Mouse (Mus musculus): Measurements from ENCODE around the gene Efna4. TPM values are rescaled to one million over a fixed set of nuclear protein-coding genes. Genes with fewer than 3 reads are reported as not detected.

Efna4 gene
- polyA plus RNA-seq, 3 experiments from 2014 or later: 0.49 to 0.59 TPM; not detected in 1

DNA sequence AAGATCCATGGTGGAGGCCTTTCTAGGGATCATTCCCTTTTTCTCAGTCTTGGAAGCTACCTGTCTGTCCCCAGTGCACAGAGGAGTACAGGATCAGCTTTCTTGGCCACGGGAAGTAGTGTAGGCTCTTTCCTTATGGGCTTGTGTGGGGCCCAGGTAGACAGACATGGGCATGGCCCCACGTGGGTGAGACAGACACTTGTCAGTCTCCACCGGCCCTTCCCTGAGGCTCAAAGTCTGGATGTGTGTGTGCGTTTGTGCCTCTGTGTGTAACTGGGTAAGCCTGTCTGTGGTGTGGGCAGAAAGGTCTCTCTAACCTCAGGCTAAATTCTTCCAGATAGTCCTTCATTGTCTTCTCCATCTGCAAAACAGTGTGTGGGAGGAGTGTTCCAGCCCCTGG lies 32.7 kb downstream of the Efna4 start:
- ATAC-seq: no peak

DNA sequence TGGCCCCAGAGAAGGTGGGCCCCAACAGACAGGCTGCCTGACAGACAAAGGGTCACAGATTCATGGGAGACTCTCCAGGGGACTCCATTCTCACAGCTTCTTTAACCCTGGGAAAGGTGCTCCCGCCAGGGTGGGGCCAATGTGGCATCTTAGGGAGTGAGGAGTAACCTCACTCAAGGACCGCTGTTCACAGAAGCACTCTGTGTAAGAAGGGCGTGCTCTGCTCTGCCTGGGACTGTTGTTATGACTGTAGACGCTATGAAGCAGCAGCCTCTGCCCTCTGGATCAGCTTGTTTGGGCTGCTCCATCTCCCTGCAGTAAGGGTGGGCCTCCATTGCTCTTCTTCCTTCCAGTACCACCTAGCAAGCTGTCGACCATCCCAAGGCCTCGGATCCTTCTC lies 33.4 kb downstream of the Efna4 start:
- ATAC-seq: no peak

DNA sequence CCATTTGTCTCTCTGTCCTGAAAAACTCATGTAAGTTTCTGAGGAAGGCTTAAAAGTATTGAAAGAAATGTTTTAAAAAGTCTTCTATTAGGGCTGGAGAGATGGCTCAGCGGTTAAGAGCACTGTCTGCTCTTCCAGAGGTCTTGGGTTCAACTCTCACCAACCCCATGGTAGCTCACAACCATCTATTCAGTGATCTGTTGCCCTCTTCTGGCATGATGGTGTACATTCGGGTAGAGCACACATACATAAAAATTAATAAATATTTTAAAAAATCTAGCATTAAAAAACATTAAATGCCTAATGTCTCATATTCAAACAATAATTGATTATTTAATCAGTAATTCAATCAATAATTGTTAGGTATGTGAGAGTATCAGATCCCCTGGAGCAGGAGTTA lies 37.3 kb downstream of the Efna4 start:
- ATAC-seq: no peak

DNA sequence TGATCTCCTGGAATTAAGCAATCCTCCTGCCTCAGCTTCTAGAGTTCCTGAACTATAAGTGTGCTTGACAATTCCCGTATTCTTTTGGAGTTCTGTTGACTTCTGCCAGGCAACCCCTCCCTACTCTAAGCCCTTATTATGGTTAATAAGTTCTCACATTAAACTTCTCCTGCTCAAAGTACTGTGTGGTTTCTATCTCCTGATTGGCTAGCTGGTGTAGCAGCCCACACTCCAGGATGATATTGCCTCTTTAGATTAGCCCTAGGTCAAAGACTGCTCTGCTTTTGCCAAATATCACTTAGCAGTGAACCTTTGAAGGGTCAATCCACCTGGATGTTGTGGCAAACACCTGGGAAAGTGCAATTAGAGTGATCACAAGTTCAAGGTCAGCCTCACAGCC lies 37.8 kb downstream of the Efna4 start:
- no peak for ATAC-seq

DNA sequence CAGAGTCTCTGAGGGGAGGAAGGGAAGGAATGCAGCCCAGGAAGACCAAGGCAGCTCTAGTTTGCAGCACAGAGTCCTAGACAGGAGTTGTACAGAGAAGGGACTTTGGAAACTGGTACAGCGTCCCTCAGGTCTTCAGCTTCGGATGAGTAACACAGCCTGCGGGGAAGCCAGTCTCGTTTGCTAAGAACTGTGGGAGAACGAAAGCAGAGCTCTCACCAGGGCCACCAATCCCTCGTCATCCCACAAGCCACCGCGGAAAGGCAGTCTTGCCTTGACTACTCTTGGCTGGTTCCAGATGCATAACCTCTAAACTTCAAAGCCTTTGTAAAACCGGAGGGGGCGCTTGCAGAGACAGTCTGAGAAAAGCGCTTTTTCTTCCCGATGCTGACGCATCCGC lies 38.3 kb downstream of the Efna4 start:
- peak; percentile 63 for ATAC-seq

DNA sequence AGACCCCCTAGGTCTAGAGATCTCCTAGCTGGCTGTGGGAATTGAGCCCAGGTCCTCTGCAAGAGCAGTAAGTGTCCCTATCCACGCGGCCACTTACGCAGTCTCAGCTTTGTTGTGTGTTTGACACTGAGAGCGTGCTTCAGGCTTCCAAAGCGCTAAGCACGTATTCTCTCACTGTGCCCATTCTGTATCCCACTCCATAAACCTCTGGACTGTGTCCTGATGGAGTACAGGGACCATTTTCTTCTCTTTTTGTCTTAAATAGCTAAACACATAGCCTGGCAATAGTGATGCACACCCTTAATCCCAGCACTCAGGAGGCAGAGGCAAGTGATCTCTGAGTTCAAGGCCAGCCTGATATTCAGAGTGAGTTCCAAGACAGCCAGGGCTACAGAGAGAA lies 38.9 kb downstream of the Efna4 start:
- ATAC-seq: no peak

DNA sequence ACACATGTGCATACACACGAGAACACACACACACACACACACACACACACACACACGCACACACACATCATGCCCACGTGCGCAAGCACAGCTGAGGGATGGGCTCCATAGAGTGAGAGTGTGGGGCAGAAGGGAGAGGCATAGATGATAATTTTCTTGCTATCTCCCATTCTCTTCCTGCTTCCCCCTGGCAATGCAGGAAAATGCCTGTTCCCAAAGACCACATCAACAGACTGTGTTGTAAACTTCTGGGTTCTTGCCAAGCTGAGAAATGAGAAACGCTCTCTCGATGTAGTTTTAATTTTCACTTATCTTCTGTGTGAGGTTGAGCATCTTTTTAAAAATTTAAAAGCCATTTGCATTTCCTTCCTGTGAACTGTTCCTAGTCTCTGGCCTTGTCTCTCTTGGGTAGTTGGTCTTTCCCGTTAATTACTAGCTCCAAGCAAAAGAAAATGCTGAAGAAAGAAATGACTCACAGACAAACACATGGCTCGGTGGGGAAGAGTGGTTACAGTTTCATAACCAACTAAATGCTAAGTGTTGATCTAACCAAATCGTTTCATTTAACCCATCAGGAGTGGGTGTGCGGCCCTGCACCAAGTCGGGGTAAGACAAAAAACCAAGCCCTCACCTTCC lies 40.9 kb downstream of the Efna4 start:
- ATAC-seq: no peak

DNA sequence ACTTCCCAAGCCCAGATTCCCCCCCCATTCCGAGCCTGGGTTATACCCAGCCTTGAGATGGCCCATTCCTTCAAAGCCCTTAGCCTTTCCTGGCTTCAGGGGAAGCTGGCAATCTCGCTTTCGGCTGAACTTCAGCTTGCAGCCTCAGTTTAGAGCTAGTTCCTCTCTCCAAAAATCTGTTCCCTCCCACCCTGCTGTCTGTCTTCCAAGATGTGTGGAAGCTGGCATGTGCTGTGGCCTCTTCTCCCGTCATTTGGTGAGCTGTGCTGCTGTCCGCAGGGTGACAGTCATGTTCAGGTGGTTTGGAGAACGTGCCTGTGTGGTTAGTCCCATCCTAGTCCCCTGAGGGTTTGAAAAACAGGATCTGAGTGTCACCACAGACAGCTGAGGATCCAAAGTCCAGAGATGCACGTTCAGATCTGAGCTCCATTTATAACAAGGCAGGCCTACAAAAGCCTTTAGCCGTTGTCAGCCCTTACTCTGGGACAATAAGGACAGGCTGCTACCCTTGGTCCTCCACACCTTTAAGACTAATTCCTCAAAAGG lies 42.1 kb downstream of the Efna4 start:
- ATAC-seq: no peak

DNA sequence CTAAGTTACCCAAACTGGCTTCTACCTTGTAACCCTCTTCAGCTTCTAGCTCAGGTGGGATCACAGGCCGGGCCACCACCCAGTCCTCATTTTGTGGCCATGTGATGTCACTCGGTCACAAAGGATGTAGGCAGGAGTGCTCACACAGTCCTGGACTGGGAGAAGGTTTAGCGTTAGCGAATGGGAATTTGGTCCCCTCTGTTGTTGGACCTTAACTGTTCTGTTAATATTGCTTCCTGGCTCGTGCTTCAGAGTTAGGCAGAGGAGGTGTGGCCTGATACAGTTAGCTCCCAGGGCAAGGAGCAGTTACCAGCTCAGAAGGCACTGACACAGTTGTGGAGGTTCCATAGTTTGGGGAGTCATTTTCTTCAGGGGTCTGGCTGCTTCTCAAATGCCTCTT lies 43.6 kb downstream of the Efna4 start:
- no peak for ATAC-seq

DNA sequence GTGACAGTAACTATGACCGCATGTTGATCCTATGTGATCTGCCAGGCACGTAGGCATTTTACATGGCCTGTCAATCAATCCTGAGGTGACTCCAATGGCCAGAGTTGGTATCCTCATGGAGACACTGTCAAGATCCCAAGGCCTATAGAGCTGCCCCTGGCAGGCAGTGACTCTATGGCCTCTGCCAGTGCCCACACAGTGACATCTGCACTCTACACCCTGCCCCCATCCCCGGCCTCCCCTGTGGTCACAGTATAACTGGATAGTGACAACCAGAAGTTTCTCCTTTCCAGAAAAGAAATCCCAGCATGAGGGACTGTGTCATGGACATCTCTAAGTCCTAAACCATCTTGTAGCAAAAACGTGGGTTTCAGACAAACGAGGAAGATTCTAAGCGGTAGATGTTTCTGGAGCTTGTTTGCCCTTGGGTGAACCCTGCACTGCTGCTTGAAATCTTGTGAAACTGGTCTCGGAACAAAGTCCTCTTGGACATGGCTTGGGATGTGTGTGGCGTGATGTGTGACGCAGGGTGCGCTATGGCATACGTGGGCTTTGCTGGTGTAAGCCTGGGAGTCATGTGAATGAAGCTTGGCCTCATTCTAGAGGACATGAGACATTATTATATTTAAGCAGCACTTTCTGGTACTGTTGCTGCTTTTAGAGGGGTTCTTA lies 44.4 kb downstream of the Efna4 start:
- no peak for ATAC-seq

DNA sequence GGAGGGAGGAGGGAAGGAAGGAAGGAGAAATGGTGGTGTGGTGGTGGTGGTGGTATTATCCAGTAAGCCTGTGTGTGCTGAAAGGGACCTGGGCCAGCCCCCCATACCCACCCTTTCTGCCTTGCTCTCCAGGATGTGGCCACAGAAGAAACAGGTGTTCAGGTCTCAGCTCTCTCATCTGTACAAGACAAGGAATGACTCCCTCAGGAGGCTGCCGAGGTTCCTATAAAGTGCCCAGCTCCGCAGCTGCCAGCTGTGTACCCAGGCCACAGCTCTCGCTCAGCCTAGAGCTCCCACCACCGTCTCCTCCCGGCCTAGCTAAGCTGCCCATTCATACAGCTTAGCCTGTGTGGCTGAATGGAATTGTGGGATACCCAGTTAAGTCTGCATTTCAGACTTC lies 45.5 kb downstream of the Efna4 start:
- no peak for ATAC-seq

DNA sequence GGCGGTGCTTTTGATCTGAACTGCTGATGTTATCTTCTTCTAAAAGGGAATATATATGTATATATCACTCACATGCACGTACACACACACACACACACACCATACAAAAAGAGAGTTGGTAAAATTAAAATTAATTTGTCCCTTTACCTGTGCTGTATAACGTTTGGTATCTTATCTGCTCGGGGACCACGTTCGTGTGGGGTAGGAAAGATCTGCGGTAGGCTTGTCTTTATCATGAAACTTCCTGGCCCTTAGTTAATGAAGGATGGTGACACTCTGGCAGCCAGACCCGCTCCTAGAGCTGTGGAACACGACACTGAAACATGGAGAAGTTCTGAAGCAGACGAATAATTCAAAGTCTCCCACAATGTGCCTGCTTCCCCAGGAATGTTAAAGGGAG lies 46.0 kb downstream of the Efna4 start:
- no peak for ATAC-seq

DNA sequence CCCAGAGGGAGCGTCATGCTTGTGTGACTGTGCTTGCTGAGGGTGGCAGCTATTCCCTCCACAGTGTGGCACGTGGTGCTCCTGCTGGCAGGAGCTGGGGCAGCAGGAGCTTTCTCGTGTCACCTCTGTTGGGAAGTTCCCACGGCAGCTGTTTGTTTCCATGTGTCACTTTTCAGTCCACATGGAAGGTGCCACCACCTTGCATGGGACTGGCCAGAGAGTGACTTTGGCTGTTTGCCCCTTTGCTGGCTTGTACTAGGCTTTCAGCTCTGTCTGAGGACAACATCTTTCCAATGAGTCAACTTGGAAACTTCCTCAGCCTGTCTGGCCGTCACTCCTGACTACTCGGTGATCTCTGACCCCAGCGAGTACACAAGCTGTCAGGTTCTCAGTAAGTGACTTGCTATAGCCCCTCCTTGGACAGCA lies 49.3 kb downstream of the Efna4 start:
- ATAC-seq: no peak

DNA sequence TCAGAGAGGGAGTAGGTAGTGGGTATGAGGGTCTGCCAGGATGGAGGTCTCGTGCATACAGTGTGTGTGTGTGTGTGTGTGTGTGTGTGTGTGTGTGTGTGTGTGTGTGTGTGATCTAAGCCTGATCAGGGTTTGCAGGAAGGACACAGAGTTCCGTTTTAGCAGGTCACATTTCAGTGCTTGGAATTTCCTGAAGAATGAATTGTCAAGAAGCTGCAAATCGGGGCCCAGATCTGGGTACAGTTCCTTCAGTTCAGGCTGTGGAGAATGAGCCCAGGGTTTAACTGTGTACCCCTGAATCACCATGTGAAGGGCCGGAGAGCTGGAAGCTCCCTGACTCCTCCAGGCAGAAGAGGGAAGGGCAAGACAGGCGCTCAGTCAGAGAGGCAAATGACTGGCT lies 50.5 kb downstream of the Efna4 start:
- ATAC-seq: no peak

DNA sequence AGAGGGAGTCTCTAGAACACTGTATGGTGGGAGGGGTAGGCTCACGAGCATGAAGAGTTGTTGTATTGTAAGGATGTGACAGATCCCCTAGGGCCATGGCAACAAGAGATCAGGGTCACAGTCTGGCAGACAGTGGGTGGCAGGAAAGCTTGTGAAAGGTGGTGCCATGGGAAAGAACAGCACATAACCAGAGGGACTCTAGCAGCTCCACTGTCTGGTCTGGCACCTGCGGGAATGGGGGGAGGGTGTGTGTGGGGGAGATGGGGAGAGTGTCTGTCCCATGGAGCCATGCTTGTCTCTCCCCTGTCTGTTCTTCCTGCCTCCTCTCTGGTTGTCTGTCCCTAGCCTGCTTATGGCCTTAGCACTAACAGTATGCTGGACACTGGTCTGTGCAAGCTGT lies 52.3 kb downstream of the Efna4 start:
- no peak for ATAC-seq

DNA sequence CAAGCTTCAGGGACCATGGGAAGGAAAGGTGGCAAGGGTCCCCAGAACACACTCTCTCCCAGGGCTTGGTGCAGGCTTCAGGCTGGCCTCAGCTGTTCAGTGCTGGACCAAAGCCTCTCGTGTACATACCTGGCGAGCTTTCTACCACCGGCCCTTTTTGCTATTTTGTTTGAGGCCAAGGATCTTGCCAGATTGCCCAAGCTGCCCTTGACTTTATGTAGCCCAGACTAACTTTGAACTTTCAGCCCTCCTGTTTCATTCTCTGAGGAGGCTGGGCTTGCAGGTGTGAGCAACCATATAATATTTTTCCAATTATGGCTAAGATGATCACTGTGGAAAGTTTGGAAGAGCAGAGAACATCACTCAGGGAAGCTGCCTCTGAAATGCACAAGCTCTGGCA lies 53.6 kb downstream of the Efna4 start:
- ATAC-seq: no peak

Other genes with a start within 250 kb of the Efna4 start
- gene Rusc1, start 244.7 kb downstream of the Efna4 start, polyA plus RNA-seq (2017; shearing (Covaris generic)): 10 to 100 TPM; 57.4 to 78.0 (median 68.9) TPM
- not detected for gene Gm43738, start 236.9 kb downstream of the Efna4 start, polyA plus RNA-seq (2017; shearing (Covaris generic))
- gene Fdps, start 236.1 kb downstream of the Efna4 start, polyA plus RNA-seq (2017; shearing (Covaris generic)): 10 to 100 TPM; 46.3 to 92.3 (median 78.1) TPM
- not detected for gene Pklr, start 201.9 kb downstream of the Efna4 start, polyA plus RNA-seq (2017; shearing (Covaris generic))
- 1 to 10 TPM in 2 of 3 experiments, not detected in 1; 1.3 TPM for gene Hcn3, start 177.8 kb downstream of the Efna4 start, polyA plus RNA-seq (2017; shearing (Covaris generic))
- gene Clk2, start 173.2 kb downstream of the Efna4 start, polyA plus RNA-seq (2017; shearing (Covaris generic)): 10 to 100 TPM; 12.5 to 29.0 (median 24.7) TPM
- gene Scamp3, start 160.6 kb downstream of the Efna4 start, polyA plus RNA-seq (2017; shearing (Covaris generic)): 100 to 1,000 TPM; 168 to 216 (median 185) TPM
- gene Fam189b, start 154.9 kb downstream of the Efna4 start, polyA plus RNA-seq (2017; shearing (Covaris generic)): 100 to 1,000 TPM; 132 to 223 (median 213) TPM
- 10 to 100 TPM; 63.7 to 86.1 (median 85.1) TPM for gene Gba, start 135.1 kb downstream of the Efna4 start, polyA plus RNA-seq (2017; shearing (Covaris generic))
- gene Thbs3, start 122.8 kb downstream of the Efna4 start, polyA plus RNA-seq (2017; shearing (Covaris generic)): 1 to 10 TPM in 2 of 3 experiments, under 1 TPM in 1; 0.48 to 3.3 (median 2.7) TPM
- 100 to 1,000 TPM in 1 of 3 experiments, 10 to 100 TPM in 2; 77.7 to 112 (median 94.3) TPM for gene Mtx1, start 110.9 kb downstream of the Efna4 start, polyA plus RNA-seq (2017; shearing (Covaris generic))
- 1 to 10 TPM; 1.6 to 2.5 (median 1.8) TPM for gene Muc1, start 109.0 kb downstream of the Efna4 start, polyA plus RNA-seq (2017; shearing (Covaris generic))
- gene Krtcap2, start 92.1 kb downstream of the Efna4 start, polyA plus RNA-seq (2017; shearing (Covaris generic)): 100 to 1,000 TPM; 271 to 458 (median 303) TPM
- 1 to 10 TPM; 2.6 to 5.5 (median 3.4) TPM for gene Trim46, start 91.7 kb downstream of the Efna4 start, polyA plus RNA-seq (2017; shearing (Covaris generic))
- gene Dpm3, start 78.7 kb downstream of the Efna4 start, polyA plus RNA-seq (2017; shearing (Covaris generic)): 100 to 1,000 TPM; 115 to 155 (median 137) TPM
- 100 to 1,000 TPM; 152 to 315 (median 248) TPM for gene Slc50a1, start 67.5 kb downstream of the Efna4 start, polyA plus RNA-seq (2017; shearing (Covaris generic))
- not detected for gene Efna1, start 56.9 kb downstream of the Efna4 start, polyA plus RNA-seq (2017; shearing (Covaris generic))
- gene Efna3, start 15.1 kb downstream of the Efna4 start, polyA plus RNA-seq (2017; shearing (Covaris generic)): not detected
- gene Adam15, start 12.0 kb upstream of the Efna4 start, polyA plus RNA-seq (2017; shearing (Covaris generic)): 10 to 100 TPM in 2 of 3 experiments, 1 to 10 TPM in 1; 6.8 to 11.1 (median 10.8) TPM
- gene Dcst2, start 23.9 kb upstream of the Efna4 start, polyA plus RNA-seq (2017; shearing (Covaris generic)): under 1 TPM in 2 of 3 experiments, not detected in 1; 0.20 to 0.54 TPM
- gene Dcst1, start 27.2 kb upstream of the Efna4 start, polyA plus RNA-seq (2017; shearing (Covaris generic)): under 1 TPM; 0.40 to 0.88 (median 0.71) TPM
- gene Zbtb7b, start 56.7 kb upstream of the Efna4 start, polyA plus RNA-seq (2017; shearing (Covaris generic)): 10 to 100 TPM; 11.1 to 16.2 (median 11.4) TPM
- under 1 TPM in 1 of 3 experiments, not detected in 2; 0.38 TPM for gene Lenep, start 64.8 kb upstream of the Efna4 start, polyA plus RNA-seq (2017; shearing (Covaris generic))
- gene Flad1, start 73.8 kb upstream of the Efna4 start, polyA plus RNA-seq (2017; shearing (Covaris generic)): 10 to 100 TPM; 43.1 to 63.7 (median 57.5) TPM
- 100 to 1,000 TPM in 1 of 3 experiments, 10 to 100 TPM in 2; 23.3 to 176 (median 34.8) TPM for gene Cks1b, start 80.4 kb upstream of the Efna4 start, polyA plus RNA-seq (2017; shearing (Covaris generic))
- gene Shc1, start 80.4 kb upstream of the Efna4 start, polyA plus RNA-seq (2017; shearing (Covaris generic)): 10 to 100 TPM; 31.2 to 34.1 (median 33.7) TPM
- 1 to 10 TPM; 9.0 to 9.6 (median 9.5) TPM for gene Pygo2, start 92.2 kb upstream of the Efna4 start, polyA plus RNA-seq (2017; shearing (Covaris generic))
- 10 to 100 TPM; 41.1 to 46.1 (median 42.2) TPM for gene Pbxip1, start 98.7 kb upstream of the Efna4 start, polyA plus RNA-seq (2017; shearing (Covaris generic))
- gene Pmvk, start 116.5 kb upstream of the Efna4 start, polyA plus RNA-seq (2017; shearing (Covaris generic)): 10 to 100 TPM; 34.8 to 40.5 (median 39.0) TPM
- not detected for gene Kcnn3, start 182.1 kb upstream of the Efna4 start, polyA plus RNA-seq (2017; shearing (Covaris generic))

All from inflammation-experienced regulatory T-cells, adult 6 months (primary cell).